Mouse (Mus musculus): ENCODE measurements around the gene Proser3. TPM values are rescaled to one million over a fixed set of nuclear protein-coding genes. Genes with fewer than 3 reads are reported as not detected.

Proser3 gene
- polyA plus RNA-seq, 1 experiment from 2014 or later, result 15.2 TPM

GRCm38 (mm10) chr7:30589435-30590301 lies 37.6 kb upstream of the Proser3 start:
- Histone ChIP-seq H3K9me3 (no peaks in the 10 kb centered on the region), H3K4me3 (peak overlapping the region; percentile 98), H3K27me3 (ENCODE audit: poor library complexity, severe bottlenecking) (no peaks in the 10 kb centered on the region), H3K27ac (peak overlapping the region; percentile 99), H3K4me1 (peaks cover 40% of the 10 kb centered on the region), H3K36me3 (replicated peaks) (peaks cover 23% of the 10 kb centered on the region)
- 31% methylated on average over 40 of the region's 40 CpGs for WGBS
- DNase-seq (ENCODE audit: extremely low spot score, low spot score), result peak; percentile 87

DNA sequence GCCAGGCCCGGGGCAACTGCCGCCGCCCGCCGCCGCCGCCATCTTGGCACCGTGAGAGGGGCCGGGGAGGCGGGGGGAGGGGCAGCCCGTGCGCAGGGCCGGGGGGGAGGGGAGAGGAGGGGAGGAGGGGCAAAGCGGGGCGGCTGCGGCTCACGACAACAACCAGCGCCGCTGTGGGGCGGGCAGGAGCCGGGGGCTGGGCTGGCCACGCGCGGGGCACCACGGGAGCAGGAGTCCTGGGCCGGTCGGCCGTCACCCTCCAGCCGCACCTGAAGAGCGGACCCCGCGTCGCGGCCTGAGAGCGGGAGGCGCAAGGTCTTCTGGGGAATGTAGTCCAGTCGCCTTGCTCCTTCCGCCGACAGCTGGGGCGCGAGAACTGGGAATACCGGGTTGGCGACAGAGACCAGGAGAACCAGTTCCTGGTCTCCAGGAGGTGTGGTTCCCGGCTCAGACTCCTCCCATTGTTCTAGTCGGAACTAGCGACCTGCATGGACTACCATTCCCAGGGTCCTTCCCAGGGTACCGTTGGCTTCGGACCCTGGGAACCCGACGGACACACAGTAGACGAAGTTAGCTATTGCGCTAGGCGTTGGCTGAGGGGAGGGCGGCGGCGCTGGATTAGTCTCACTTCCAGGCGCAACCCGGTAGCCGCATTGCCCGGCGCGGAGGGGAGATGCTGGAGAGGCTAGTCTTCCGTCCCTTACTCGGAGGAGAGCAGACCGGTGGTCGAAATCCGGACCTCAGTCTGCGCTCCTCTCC lies 36.8 kb upstream of the Proser3 start, which contains the start of gene Kmt2b:
Gene Kmt2b (minus strand): TSS at position 51 of the 759 bp plus-strand sequence.
- Histone ChIP-seq H3K36me3 (replicated peaks) (peaks cover 31% of the 10 kb centered on the region), H3K4me3 (peak within 1 kb of the TSS; percentile 98), H3K27me3 (ENCODE audit: poor library complexity, severe bottlenecking) (no peaks in the 10 kb centered on the region), H3K27ac (peak within 1 kb of the TSS; percentile 99), H3K4me1 (peaks cover 40% of the 10 kb centered on the region), H3K9me3 (no peaks in the 10 kb centered on the region)
- under 1% methylated on average over 63 of the region's 68 CpGs for WGBS
- DNase-seq (ENCODE audit: extremely low spot score, low spot score), result peak; percentile 97

GRCm38 (mm10) chr7:30587842-30588667 lies 36.0 kb upstream of the Proser3 start:
- Histone ChIP-seq H3K36me3 (replicated peaks) (peaks cover 39% of the 10 kb centered on the region), H3K4me1 (peaks cover 40% of the 10 kb centered on the region), H3K27ac (peak overlapping the region; percentile 99), H3K4me3 (peak overlapping the region; percentile 98), H3K9me3 (no peaks in the 10 kb centered on the region), H3K27me3 (ENCODE audit: poor library complexity, severe bottlenecking) (no peaks in the 10 kb centered on the region)
- 1% methylated on average over 59 of the region's 67 CpGs for WGBS
- DNase-seq (ENCODE audit: extremely low spot score, low spot score), result peak; percentile 49

DNA sequence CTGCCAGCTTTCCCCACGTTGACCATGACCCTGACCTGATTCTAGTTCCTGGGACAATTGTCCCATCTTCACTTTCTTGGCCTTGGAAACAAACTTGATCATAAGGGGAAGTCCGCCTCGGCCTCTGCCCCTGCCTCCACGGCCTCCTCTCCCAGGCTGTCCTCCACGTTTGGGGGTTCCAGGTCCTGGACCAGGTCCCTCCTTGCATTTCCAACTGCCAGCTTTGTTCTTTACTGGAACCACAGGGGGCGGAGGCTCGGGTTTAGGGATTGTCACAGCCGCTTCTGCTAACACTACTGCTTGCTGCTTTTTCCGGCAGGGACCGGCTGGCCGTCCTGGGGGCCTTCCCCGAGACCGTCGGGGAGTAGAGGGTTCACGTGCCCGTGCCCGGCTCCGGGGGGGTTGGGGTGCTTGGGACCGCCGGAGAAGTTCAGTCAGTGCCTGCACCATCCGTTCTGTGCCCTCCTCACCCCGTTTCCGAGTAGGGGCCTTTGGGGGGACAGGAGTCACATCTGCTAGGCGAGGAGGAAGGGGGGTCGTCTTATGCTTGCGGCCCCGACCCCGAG lies 34.4 kb upstream of the Proser3 start:
- Histone ChIP-seq H3K4me1 (peaks cover 32% of the 10 kb centered on the region), H3K9me3 (no peaks in the 10 kb centered on the region), H3K27me3 (ENCODE audit: poor library complexity, severe bottlenecking) (no peaks in the 10 kb centered on the region), H3K4me3 (peak overlapping the region; percentile 98), H3K36me3 (replicated peaks) (peaks cover 54% of the 10 kb centered on the region), H3K27ac (0 out of 2 replicates have a peak overlapping the region, but pooled peaks have one; percentile 21)
- no peak for DNase-seq (ENCODE audit: extremely low spot score, low spot score)
- 90% methylated on average over 28 of the region's 28 CpGs for WGBS

DNA sequence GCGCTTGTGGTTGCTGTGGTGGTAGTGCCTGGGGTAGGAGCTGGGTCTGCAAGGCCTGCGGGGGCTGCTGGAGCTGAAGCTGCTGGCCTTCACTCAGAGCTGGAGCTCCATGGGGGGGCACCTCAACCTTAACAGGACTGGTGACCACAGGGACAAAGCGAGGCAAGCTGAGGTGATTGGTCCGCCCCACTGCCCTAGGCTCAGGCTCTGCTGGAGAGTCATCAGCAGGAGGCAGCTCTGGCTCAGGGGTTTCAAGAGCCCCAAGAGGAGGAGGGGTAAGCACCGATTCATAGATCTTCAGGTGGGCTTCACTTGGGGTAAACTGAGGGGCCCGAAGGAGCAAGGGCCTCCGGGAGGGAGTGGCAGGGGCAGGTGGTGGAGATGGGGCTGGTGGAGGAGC lies 33.1 kb upstream of the Proser3 start:
- no peak for DNase-seq (ENCODE audit: extremely low spot score, low spot score)
- H3K36me3 ChIP-seq (replicated peaks), result peaks cover 68% of the 10 kb centered on the region
- WGBS, result 92% methylated on average over 7 of the region's 7 CpGs
- peak overlapping the region; percentile 7; the same call in 1 of the 2 replicates for H3K4me3 ChIP-seq
- H3K27me3 ChIP-seq (ENCODE audit: poor library complexity, severe bottlenecking), result no peaks in the 10 kb centered on the region
- no peaks in the 10 kb centered on the region for H3K9me3 ChIP-seq
- H3K4me1 ChIP-seq, result peaks cover 24% of the 10 kb centered on the region
- no peak overlapping the region for H3K27ac ChIP-seq

DNA sequence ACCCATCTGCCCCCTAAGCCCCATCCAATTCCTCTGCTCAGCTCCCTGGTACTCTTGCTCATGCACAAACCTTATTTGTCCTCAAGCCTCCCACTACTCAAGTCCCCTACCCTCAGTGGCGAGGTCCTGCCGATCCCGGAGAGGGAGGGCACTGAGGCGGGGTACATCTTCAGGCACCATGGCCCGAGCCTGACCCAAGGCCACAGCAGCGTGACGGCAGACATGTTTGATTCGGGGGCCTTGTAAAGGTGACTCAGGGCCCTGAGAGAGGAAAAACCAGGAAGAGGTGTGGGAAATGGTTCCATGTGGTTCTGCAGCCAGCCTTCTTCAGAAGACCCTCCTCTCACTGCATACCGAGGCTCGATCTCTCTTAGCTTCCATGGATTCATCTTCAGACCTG lies 32.2 kb upstream of the Proser3 start:
- Histone ChIP-seq H3K27ac (no peak overlapping the region), H3K9me3 (no peaks in the 10 kb centered on the region), H3K27me3 (ENCODE audit: poor library complexity, severe bottlenecking) (no peaks in the 10 kb centered on the region), H3K4me1 (peaks cover 17% of the 10 kb centered on the region), H3K4me3 (no peak overlapping the region), H3K36me3 (replicated peaks) (peaks cover 76% of the 10 kb centered on the region)
- WGBS, result 93% methylated on average over 10 of the region's 10 CpGs
- no peak for DNase-seq (ENCODE audit: extremely low spot score, low spot score)

DNA sequence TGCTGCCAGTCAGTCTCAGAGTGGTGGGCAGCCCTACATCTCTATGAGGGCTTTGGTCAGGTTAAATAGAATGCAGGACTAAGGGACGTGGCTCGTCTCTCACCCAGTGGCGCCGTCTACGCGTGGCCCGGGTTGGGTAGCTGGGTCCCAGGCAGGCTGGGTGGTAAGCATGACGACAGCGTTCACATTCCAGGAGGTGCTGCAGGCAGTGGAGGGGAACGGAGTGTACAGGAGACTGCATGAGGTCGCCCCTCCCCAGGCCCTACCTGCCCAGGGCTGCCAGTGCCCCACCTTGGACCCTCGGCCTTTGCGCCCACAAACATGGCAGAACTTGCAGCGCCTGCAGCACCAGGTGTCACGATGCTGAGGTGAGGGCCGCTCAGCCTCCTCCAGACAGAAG lies 29.4 kb upstream of the Proser3 start:
- H3K4me1 ChIP-seq, result peaks cover 2% of the 10 kb centered on the region
- H3K9me3 ChIP-seq, result no peaks in the 10 kb centered on the region
- peaks cover 100% of the 10 kb centered on the region for H3K36me3 ChIP-seq (replicated peaks)
- no peak overlapping the region for H3K27ac ChIP-seq
- no peaks in the 10 kb centered on the region for H3K27me3 ChIP-seq (ENCODE audit: poor library complexity, severe bottlenecking)
- H3K4me3 ChIP-seq, result no peak overlapping the region
- DNase-seq (ENCODE audit: extremely low spot score, low spot score), result no peak
- whole genome bisulfite sequencing, result 95% methylated on average over 16 of the region's 16 CpGs

DNA sequence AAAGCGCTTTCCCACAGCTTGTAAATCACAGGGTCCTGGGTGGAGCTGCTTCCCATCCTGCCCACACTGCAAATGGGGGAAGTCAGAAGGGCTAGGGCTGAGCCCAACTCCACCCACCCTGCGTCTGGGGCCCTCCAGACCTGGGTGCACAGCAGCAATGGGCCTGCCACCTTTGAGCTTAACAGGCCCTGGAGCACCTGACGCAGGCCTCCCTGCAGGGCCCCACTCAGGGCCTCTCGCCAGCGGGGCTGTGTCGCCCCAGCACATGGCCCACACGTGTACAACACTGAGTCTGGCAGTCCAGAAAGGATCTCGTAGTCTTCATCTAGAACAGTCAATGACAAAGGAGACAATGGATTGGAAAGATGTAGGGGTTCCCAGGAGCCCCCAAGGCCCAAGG lies 27.9 kb upstream of the Proser3 start:
- Histone ChIP-seq H3K36me3 (replicated peaks) (peaks cover 100% of the 10 kb centered on the region), H3K27me3 (ENCODE audit: poor library complexity, severe bottlenecking) (no peaks in the 10 kb centered on the region), H3K9me3 (no peaks in the 10 kb centered on the region), H3K4me1 (no peaks in the 10 kb centered on the region), H3K27ac (no peak overlapping the region), H3K4me3 (no peak overlapping the region)
- no peak for DNase-seq (ENCODE audit: extremely low spot score, low spot score)
- WGBS, result 89% methylated on average over 8 of the region's 8 CpGs

GRCm38 (mm10) chr7:30572969-30573368 lies 20.9 kb upstream of the Proser3 start:
- DNase-seq (ENCODE audit: extremely low spot score, low spot score), result no peak
- Histone ChIP-seq H3K27me3 (ENCODE audit: poor library complexity, severe bottlenecking) (no peaks in the 10 kb centered on the region), H3K4me1 (no peaks in the 10 kb centered on the region), H3K4me3 (no peak overlapping the region), H3K27ac (no peak overlapping the region), H3K9me3 (no peaks in the 10 kb centered on the region), H3K36me3 (replicated peaks) (peaks cover 100% of the 10 kb centered on the region)
- 81% methylated on average over 2 of the region's 2 CpGs for WGBS

GRCm38 (mm10) chr7:30572389-30572788 lies 20.3 kb upstream of the Proser3 start:
- H3K36me3 ChIP-seq (replicated peaks), result peaks cover 98% of the 10 kb centered on the region

GRCm38 (mm10) chr7:30567555-30567954 lies 15.5 kb upstream of the Proser3 start:
- Histone ChIP-seq H3K27me3 (ENCODE audit: poor library complexity, severe bottlenecking) (no peaks in the 10 kb centered on the region), H3K4me3 (no peak overlapping the region), H3K36me3 (replicated peaks) (peaks cover 81% of the 10 kb centered on the region), H3K9me3 (no peaks in the 10 kb centered on the region), H3K27ac (no peak overlapping the region), H3K4me1 (peaks cover 10% of the 10 kb centered on the region)
- 89% methylated on average over 11 of the region's 11 CpGs for WGBS
- no peak for DNase-seq (ENCODE audit: extremely low spot score, low spot score)

More at GRCm38 (mm10) chr7:30572389-30572788, 20.3 kb upstream of the Proser3 start:
- DNase-seq (ENCODE audit: extremely low spot score, low spot score), result no peak
- WGBS, result 91% methylated on average over 5 of the region's 5 CpGs
- Histone ChIP-seq H3K9me3 (no peaks in the 10 kb centered on the region), H3K4me1 (no peaks in the 10 kb centered on the region), H3K4me3 (no peak overlapping the region), H3K27me3 (ENCODE audit: poor library complexity, severe bottlenecking) (no peaks in the 10 kb centered on the region), H3K27ac (no peak overlapping the region)

DNA sequence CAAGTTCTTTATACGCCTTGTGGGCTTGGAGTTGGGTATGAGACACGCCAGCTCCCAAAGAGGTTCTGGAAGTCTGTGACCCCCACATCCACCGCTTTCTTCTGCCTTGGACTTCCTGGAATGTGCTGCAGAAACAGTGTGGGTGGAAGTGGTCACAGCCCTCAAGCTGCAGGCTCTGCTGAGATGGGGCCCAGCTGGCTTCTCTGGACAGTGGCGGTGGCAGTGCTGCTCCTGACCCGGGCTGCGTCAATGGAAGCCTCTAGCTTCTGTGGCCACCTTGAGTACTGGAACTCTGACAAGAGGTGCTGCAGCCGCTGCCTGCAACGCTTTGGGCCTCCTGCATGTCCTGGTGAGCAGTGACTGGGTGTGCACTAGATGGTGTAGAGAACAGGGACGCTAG lies 13.9 kb upstream of the Proser3 start:
- WGBS, result 90% methylated on average over 9 of the region's 9 CpGs
- peaks cover 66% of the 10 kb centered on the region for H3K36me3 ChIP-seq (replicated peaks)

More for the DNA sequence above, 13.9 kb upstream of the Proser3 start:
- Histone ChIP-seq H3K4me1 (peaks cover 17% of the 10 kb centered on the region), H3K27ac (no peak overlapping the region), H3K9me3 (no peaks in the 10 kb centered on the region), H3K27me3 (ENCODE audit: poor library complexity, severe bottlenecking) (no peaks in the 10 kb centered on the region), H3K4me3 (no peak overlapping the region)
- no peak for DNase-seq (ENCODE audit: extremely low spot score, low spot score)
